Mouse (Mus musculus) brain, embryonic 14.5 days (tissue): ENCODE measurements around the gene E130208F15Rik.

Experiments used
- CTCF ChIP-seq: fragments of 200-500 bp; IDR thresholded peaks from 2 replicates; pipeline ENCODE4 v1.5.1; 2012; ENCODE audit warnings: inconsistent platforms, mild to moderate bottlenecking, moderate library complexity, borderline replicate concordance; ENCODE audit not compliant: insufficient read depth, insufficient read length; ENCODE audit errors: extremely low read depth
- POLR2A ChIP-seq: fragments of 200-500 bp; IDR thresholded peaks from 2 replicates; pipeline ENCODE4 v1.6.1; 2012; ENCODE audit warnings: mild to moderate bottlenecking, inconsistent platforms, borderline replicate concordance; ENCODE audit not compliant: poor library complexity, insufficient read depth, insufficient read length, severe bottlenecking; ENCODE audit errors: extremely low read depth

DNA sequence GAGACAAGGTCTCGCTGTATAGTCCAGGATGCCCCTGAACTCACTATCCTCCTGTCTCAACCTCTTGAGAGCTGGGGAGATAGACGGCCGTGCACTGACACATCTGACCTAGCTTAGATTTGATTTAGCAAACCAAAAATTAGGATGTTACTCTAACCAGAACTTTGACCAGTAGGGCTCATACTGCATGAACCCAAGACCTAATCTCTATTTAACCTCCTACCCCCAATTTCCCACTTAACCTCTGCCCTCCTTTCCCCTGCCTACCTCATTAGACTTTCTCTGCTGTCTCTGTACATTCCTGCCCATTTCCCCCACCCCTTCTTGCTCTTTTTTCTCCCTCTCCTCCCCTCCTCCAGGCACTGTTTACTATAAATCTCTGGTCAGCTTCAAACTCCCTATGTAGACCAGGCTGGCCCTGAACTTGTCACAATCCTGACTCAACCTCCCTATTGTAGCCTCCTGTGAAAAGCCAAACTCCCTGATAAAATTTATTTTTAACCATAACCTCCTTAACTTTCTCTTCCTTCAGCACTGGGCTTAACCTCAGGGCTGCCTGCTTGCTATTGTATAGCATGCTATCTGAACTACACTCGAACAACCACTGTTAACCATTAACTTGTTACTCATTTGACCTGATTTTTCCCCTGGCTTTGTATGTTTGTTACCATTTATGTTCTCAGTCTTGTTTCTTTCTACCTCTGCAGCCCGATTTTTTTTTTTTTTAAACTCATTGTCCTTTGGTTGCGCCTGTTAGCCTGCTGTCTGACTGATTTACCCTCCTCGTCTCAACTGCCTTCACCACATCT, 37.0 kb downstream of the E130208F15Rik start:
- TF ChIP-seq POLR2A = no peak
- no peak for TF ChIP-seq CTCF
